Mouse (Mus musculus) heart, postnatal 0 days (tissue): ENCODE measurements at regions not wholly inside any gene's neighbourhood (a gene's known extent, or its start where the extent isn't known, plus 50 kb on each side); places are given as distances from the start of the nearest gene placed in this dataset.
A peak's percentile ranks its signal among the peaks of the same experiment; 100 is the strongest.

ENCODE experiments used
- ATAC-seq: fragments of 200-750 bp; cut with Nextera tagmentation; 2 replicates; pipeline ENCODE4 v1.8.0; 2017; ENCODE audit warnings: low read depth, moderate number of reproducible peaks, moderate library complexity; ENCODE audit not compliant: insufficient read depth
- DNase-seq: peaks from one replicate; pipeline ENCODE4 v3.0.0-alpha.2; 2016; ENCODE audit warnings: low spot score
- H3K27ac ChIP-seq: fragments of 300-500 bp; sonication (generic); 2 replicates; pipeline ENCODE4 v1.5.1; 2014; ENCODE audit warnings: low read depth, mild to moderate bottlenecking
- H3K27me3 ChIP-seq: fragments of 300-500 bp; sonication (generic); 2 replicates; pipeline ENCODE4 v1.6.1; 2014; ENCODE audit warnings: low read length, mixed read lengths; ENCODE audit not compliant: control insufficient read depth, insufficient read depth
- H3K36me3 ChIP-seq: fragments of 300-500 bp; sonication (generic); replicated peaks from 2 replicates; pipeline ENCODE4 v1.6.1; 2014; ENCODE audit warnings: low read length, mixed read lengths; ENCODE audit not compliant: control insufficient read depth, insufficient read depth
- H3K4me1 ChIP-seq: fragments of 300-500 bp; sonication (generic); 2 replicates; pipeline ENCODE4 v1.6.1; 2014; ENCODE audit warnings: antibody characterized with exemption; ENCODE audit not compliant: control insufficient read depth, insufficient read depth
- H3K4me2 ChIP-seq: fragments of 300-500 bp; sonication (generic); 2 replicates; pipeline ENCODE4 v1.6.1; 2014; ENCODE audit warnings: low read depth, mild to moderate bottlenecking, low read length, moderate library complexity
- H3K4me3 ChIP-seq: fragments of 300-500 bp; sonication (generic); 2 replicates; pipeline ENCODE4 v1.5.1; 2014; ENCODE audit warnings: low read depth, low read length
- H3K9ac ChIP-seq: fragments of 300-500 bp; sonication (generic); replicated peaks from 2 replicates; pipeline ENCODE4 v1.6.1; 2014; ENCODE audit warnings: low read depth, low read length, mixed read lengths
- H3K9me3 ChIP-seq: fragments of 300-500 bp; sonication (generic); replicated peaks from 2 replicates; pipeline ENCODE4 v1.6.1; 2016; ENCODE audit warnings: low read length; ENCODE audit not compliant: control insufficient read depth
- CTCF ChIP-seq: IDR thresholded peaks from 2 replicates; pipeline ENCODE4 v1.5.1; 2016; ENCODE audit warnings: antibody characterized with exemption, control low read depth, low read depth
- EP300 ChIP-seq: IDR thresholded peaks from 2 replicates; pipeline ENCODE4 v1.6.1; 2016; ENCODE audit warnings: antibody characterized with exemption, low read depth
- WGBS: fragments of 180-500 bp; shearing (Covaris S2); extraction: QIAGEN DNeasy Blood & Tissue Kit; methylation state at CpG from one replicate; pipeline ENCODE4 v1.1.7; 2014; 5-methylcytosine and 5-hydroxymethylcytosine counted together

- no peak overlapping the region for H3K27ac ChIP-seq
- H3K27me3 ChIP-seq = 0 out of 2 replicates have a peak, but pooled peaks cover 3% of the 10 kb centered on the region
- no peak overlapping the region for H3K4me2 ChIP-seq
- no peak overlapping the region for H3K9ac ChIP-seq
- TF ChIP-seq EP300 (no peak), CTCF (no peak)
- no peaks in the 10 kb centered on the region for H3K9me3 ChIP-seq
- 98% methylated on average over 1 of the region's 1 CpGs for WGBS
- no peaks in the 10 kb centered on the region for H3K36me3 ChIP-seq
- H3K4me3 ChIP-seq = no peak overlapping the region
- ATAC-seq (no peak), DNase-seq (no peak)
- H3K4me1 ChIP-seq = peaks cover 4% of the 10 kb centered on the region; the same call in 1 of the 2 replicates
Observed at GRCm38 (mm10) chr5:149856101-149856500, 162.4 kb upstream of the Rxfp2 start.

- WGBS = 39% methylated on average over 1 of the region's 1 CpGs
- TF ChIP-seq EP300 (no peak), CTCF (no peak)
- Histone ChIP-seq H3K27ac (no peak overlapping the region), H3K36me3 (no peaks in the 10 kb centered on the region), H3K4me3 (no peak overlapping the region), H3K27me3 (0 out of 2 replicates have a peak, but pooled peaks cover 3% of the 10 kb centered on the region), H3K9me3 (no peaks in the 10 kb centered on the region), H3K9ac (no peak overlapping the region), H3K4me2 (no peak overlapping the region), H3K4me1 (peaks cover 4% of the 10 kb centered on the region; the same call in 1 of the 2 replicates)
- ATAC-seq = no peak
- no peak for DNase-seq
Observed at GRCm38 (mm10) chr5:149857019-149857418, 161.5 kb upstream of the Rxfp2 start.

- TF ChIP-seq EP300 (no peak), CTCF (peak; percentile 77)
- Histone ChIP-seq H3K27ac (no peak overlapping the region), H3K9me3 (no peaks in the 10 kb centered on the region), H3K27me3 (no peaks in the 10 kb centered on the region), H3K4me2 (no peak overlapping the region), H3K4me1 (no peaks in the 10 kb centered on the region), H3K4me3 (no peak overlapping the region), H3K36me3 (no peaks in the 10 kb centered on the region), H3K9ac (no peak overlapping the region)
- ATAC-seq (peak; percentile 51), DNase-seq (peak; percentile 43)
- 34% methylated on average over 4 of the region's 4 CpGs for WGBS
Observed at GRCm38 (mm10) chr5:149861489-149861962, 156.9 kb upstream of the Rxfp2 start.

- no peaks in the 10 kb centered on the region for H3K36me3 ChIP-seq
- no peak overlapping the region for H3K9ac ChIP-seq
- no peaks in the 10 kb centered on the region for H3K9me3 ChIP-seq
- ATAC-seq (no peak), DNase-seq (no peak)
- H3K4me3 ChIP-seq = no peak overlapping the region
- H3K4me1 ChIP-seq = no peaks in the 10 kb centered on the region
- no peak overlapping the region for H3K27ac ChIP-seq
- TF ChIP-seq EP300 = no peak
- no peak for TF ChIP-seq CTCF
- no peaks in the 10 kb centered on the region for H3K27me3 ChIP-seq
- WGBS = 67% methylated on average over 7 of the region's 7 CpGs
- no peak overlapping the region for H3K4me2 ChIP-seq
Observed at GRCm38 (mm10) chr5:149867926-149868325, 150.5 kb upstream of the Rxfp2 start.

GRCm38 (mm10) chr5:149869441-149869840, 149.0 kb upstream of the Rxfp2 start:
- Histone ChIP-seq H3K27me3 (no peaks in the 10 kb centered on the region), H3K36me3 (no peaks in the 10 kb centered on the region), H3K4me3 (no peak overlapping the region), H3K27ac (no peak overlapping the region), H3K4me2 (no peak overlapping the region), H3K9me3 (no peaks in the 10 kb centered on the region), H3K9ac (no peak overlapping the region), H3K4me1 (no peaks in the 10 kb centered on the region)
- DNase-seq = no peak
- TF ChIP-seq EP300 (no peak), CTCF (no peak)
- ATAC-seq = no peak
- WGBS = 70% methylated on average over 5 of the region's 5 CpGs

- Histone ChIP-seq H3K36me3 (no peaks in the 10 kb centered on the region), H3K9ac (no peak overlapping the region), H3K9me3 (no peaks in the 10 kb centered on the region), H3K4me3 (no peak overlapping the region), H3K27ac (no peak overlapping the region), H3K4me2 (no peak overlapping the region), H3K27me3 (no peaks in the 10 kb centered on the region), H3K4me1 (no peaks in the 10 kb centered on the region)
- ATAC-seq = no peak
- 79% methylated on average over 2 of the region's 2 CpGs for WGBS
- no peak for TF ChIP-seq EP300
- no peak for TF ChIP-seq CTCF
- no peak for DNase-seq
Observed at GRCm38 (mm10) chr5:149870596-149870995, 147.9 kb upstream of the Rxfp2 start.
